Mouse (Mus musculus) MN1 (cell line): ENCODE results near the gene Olfr1278.
"Not testable (repeated sequence)": the region's sequence is repeated elsewhere in the genome, so short reads cannot be mapped to it uniquely, and the experiment has no call there.

ENCODE experiments used
- DNase-seq: peaks from one replicate; pipeline ENCODE4 v3.0.0-alpha.2; 2016; ENCODE audit warnings: low spot score

Olfr1278 gene

DNA sequence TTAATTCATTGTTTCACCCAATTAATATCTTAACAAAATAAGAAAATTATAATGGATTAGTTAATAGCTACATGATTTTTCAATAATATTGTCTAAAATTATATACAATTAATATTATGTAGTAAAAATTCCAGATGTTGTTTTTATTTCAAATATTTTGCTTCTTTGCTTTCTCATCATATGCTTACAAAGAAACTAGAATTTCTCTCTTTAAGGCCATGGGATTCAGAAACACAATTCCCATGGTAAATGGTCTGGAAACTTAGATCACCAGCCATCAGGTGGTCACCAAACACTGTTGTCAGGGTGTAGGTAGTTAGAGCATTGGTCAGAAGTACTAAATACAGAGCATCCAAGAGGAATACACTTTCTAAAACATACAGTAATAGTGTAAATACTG, at the start of gene Olfr1278:
TSS of gene Olfr1278 (plus strand) at position 301 of the 400 bp plus-strand sequence.
- DNase-seq = no peak

DNA sequence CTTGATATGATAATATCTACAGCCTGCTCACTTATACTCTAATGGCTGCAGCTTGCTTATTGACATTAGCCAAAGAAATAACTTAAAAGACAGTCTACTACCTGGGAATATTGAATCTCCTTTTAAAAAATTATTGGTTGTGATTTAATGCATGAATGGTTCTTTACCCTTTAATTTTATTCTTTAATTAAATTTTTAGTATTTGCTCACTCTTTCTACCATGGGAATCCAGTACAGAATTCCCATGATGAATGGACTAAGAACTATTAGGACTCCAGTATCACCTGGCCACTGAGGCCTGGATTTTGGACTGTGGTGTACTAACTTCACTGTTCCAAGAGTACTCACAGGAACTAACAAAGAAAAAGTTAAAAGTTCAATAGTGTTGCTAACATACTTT, 35.7 kb upstream of the Olfr1278 start, which contains the start of gene Olfr1276:
TSS of gene Olfr1276 (plus strand) at position 301 of the 400 bp plus-strand sequence.
- no peak for DNase-seq

DNA sequence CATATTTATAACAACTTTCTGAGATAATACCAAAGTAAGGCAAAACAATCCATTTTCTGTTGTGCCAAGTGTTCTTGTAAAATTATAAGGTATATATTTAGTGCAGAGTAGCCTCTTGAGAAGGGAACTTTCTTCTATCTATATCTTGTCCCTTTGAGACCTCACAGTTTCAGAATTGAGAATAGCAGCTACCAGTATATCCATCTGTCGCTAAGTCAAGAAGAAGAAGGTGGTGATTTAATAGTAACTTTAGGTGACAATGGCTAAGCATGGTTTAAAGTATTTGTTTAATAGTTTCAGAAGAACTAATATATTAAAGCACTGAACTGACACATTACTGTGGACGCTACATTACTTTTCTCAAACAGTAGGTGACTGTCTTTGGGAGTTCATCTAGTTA, 15.9 kb upstream of the Olfr1278 start, which contains the start of gene Olfr1277:
TSS of gene Olfr1277 (minus strand) at position 101 of the 400 bp plus-strand sequence.
- DNase-seq = no peak

DNA sequence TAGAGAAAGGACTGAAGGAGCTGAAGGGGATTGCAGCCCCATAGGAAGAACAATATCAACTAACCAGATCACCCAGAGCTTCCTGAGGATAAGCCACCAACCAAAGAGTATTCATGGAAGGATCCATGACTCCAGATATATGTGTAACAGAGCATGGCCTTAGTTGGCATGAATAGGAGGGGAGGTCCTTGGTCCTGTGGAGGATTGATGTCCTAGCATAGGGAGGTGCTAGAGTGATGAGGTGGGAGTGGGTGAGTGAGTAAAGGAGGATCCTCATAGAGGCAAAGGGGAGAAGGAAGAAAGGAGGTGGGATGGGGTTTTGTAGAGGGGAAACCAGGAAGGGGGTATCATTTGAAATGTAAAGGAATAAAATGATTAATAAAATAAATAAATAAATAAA, 8.6 kb downstream of the Olfr1278 start:
- no peak for DNase-seq

DNA sequence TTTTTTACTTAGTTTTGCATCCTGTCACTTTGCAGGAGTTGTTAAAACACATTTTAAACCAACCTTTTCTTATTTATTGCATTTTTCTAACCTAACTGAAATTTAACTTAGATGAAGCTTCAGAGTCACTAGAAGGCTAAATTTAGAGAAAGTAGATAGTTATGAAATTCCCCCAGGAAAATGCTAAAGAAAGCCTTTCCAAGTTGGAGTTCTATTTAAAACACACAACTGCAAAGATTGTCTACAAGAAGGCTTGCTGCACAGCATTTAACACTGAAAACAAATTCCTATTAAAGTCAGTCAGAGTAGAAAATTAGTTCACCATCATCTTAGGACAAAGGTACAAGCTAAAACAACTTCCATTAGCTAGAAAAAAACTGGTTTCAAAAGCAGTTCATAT, 10.4 kb downstream of the Olfr1278 start, which contains the start of gene Olfr1279:
TSS of gene Olfr1279 (plus strand) at position 262 of the 400 bp plus-strand sequence.
- DNase-seq = no peak

DNA sequence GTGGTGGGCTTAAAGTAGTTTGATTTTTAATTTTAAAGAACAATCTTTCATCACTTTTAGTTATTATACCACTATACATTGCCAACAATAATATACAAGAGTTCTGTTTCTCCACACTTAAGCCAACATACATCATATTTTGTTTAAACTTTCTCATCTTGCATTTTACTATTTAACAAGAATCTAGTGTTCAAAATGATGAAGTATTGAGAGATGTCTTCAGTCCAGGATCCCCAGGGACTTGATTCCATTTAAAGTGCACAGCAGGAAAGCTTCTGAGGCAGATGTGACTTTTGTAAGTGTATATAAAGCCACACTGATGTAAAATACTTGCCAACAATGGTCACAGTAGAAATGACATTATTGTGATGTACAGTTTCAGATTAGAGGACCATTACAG, 23.8 kb downstream of the Olfr1278 start, which contains the start of gene Olfr1280:
TSS of gene Olfr1280 (plus strand) at position 301 of the 400 bp plus-strand sequence.
- DNase-seq = no peak

DNA sequence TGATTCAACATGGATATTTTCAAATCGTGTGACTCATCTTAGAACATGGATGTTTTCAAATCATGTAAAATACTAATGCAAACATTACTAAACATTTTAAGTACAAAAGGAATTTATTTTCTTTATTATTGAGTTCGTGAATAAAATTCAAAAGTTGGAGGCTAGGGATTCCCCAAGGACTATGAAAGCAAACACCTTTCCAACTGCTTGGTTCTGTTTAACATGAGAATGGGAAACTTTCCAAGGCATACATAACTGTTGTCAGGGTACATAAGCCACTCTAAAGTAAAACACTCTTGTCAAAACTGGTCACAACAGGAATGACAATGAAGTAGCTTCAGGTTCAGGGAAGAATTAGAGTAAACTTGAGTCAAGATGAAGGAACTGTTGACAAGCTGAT, 36.3 kb downstream of the Olfr1278 start, which contains the start of gene Olfr1281:
TSS of gene Olfr1281 (plus strand) at position 301 of the 400 bp plus-strand sequence.
- no peak for DNase-seq

DNA sequence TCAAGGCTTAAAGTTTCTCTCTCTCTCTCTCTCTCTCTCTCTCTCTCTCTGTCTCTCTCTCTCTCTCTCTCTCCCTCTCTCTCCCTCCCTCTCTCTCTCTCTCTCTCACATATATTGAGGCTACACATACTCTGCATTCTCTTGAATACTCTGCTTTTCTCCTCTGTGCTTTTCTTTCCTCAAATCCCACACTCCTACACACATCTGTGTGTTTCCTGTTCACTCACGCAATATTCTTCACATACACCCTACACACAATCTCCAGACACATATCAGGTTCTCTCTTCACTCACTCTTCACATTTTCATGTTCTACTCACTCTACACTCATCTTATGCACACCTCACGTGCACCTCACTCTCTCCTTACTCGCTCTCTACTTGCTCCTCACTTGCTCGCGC, 43.8 kb downstream of the Olfr1278 start:
- not testable (repeated sequence) for DNase-seq

DNA sequence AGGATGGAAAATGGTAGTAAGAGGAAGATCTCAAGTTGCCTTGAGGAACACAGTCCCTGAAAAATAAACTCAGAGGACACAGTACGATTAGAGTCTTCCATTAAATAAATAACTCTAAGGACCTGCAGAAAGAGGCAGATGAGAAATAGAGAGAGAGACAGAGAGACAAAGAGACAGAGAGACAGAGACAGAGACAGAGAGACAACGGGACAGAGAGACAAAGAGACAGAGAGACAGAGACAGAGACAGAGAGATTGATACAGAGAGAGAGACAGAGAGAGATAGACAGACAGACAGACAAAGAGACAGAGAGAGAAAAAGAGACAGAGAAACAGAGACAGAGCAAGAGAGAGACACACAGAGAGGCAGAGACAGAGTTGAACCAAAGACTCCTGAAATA, 46.0 kb downstream of the Olfr1278 start, which contains the start of gene Olfr1282:
TSS of gene Olfr1282 (minus strand) at position 101 of the 400 bp plus-strand sequence.
- no peak for DNase-seq
